Mouse (Mus musculus): ENCODE results near the gene March10. TPM values are rescaled to one million over a fixed set of nuclear protein-coding genes. Genes with fewer than 3 reads are reported as not detected.

Gene March10
- total RNA-seq, 2 experiments from 2014 or later = 0.97 to 1.8 TPM

DNA sequence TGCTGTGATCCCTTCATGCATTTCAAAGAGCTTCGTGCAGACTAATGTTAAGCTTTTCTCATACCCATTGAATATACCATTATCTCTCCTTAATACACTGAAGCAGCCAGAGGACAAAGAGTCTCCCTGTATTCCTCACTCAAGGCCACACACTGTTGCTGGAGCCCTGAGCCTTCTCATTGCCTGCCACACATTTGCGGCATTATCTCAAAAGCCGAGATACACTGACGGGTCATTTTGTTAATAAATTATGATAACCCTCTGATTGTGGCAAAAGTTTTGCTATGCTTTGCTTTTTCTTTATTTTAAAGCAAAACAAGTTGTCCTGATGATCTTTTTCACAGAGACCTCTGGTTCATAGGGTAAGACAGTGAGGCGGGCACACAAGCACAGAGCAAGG is 11.9 kb upstream of the March10 start:
- no peak for DNase-seq (ENCODE audit: extremely low spot score in 1 of 2, low spot score in 2 of 2)
- intact Hi-C loops (cut with DNase I) = loop anchor here (5.0 kb wide), 1 partner anchor 124 kb away; no protein-coding TSS in a partner anchor

DNA sequence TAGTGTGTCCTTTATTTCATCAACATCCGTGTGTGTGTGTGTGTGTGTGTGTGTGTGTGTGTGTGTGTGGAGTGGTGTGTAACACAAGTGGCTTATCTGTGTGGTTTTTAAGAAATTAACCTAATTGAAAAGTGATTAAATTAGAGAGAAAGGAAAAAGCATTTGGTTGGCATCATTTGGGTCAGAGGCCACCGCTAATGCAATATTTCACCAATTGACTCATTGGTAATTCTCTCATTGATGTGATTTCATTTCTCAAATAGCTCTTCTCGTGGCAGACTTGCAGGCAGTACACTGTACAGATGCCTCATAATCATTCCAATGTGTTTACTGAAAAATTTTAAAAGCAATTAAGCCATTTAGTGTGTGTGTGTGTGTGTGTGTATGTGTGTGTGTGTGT is 11.3 kb upstream of the March10 start:
- intact Hi-C loops (cut with DNase I) = loop anchor here (5.0 kb wide), 1 partner anchor 124 kb away; no protein-coding TSS in a partner anchor

DNA sequence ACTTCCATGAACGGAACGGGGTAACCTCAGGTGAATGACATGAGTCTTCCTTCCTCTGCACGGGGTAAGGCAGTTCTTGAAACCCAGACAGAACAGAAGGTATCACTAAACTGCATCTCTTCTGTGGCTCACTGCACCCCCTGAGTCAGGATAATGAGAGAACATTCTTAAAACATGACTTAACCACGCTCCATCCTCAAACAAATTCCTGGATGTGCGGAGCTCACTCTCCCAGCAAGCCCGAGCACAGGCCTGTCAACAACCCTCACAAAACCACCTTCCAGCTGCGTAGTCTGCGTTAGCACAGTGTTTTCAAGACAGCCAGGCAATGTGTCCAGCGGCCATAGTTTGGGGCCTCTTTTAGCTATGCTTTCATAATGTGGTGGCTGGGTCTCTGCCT is 10.7 kb upstream of the March10 start:
- intact Hi-C loops (cut with DNase I) = loop anchor here (5.0 kb wide), 1 partner anchor 125 kb away; no protein-coding TSS in a partner anchor

More for the DNA sequence above, 11.3 kb upstream of the March10 start:
- DNase-seq (ENCODE audit: extremely low spot score in 1 of 2, low spot score in 2 of 2) = no peak

DNA sequence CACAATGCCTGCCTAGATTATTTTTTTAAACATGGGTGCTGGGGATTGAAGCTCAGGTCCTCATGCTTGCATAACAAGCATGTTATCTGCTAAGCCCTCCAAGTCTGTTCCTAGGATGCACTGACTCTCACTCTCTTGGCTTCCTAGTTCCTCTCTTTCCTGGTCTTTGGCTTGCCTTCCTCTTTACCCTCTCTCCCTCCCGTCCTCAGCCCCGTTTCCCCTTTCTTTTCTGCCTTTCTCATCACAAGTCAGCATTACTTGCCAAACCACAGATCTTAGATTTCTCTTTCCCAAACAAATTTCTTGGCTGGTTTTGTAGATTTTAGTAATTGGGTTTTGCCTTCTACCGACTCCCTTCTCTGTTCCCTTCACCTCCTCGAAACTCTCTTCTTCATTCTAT is 10.2 kb upstream of the March10 start:
- intact Hi-C loops (cut with DNase I) = loop anchor here (5.0 kb wide), 1 partner anchor 126 kb away; no protein-coding TSS in a partner anchor
- DNase-seq (ENCODE audit: extremely low spot score in 1 of 2, low spot score in 2 of 2) = no peak

More for the DNA sequence above, 10.7 kb upstream of the March10 start:
- no peak for DNase-seq (ENCODE audit: extremely low spot score in 1 of 2, low spot score in 2 of 2)

DNA sequence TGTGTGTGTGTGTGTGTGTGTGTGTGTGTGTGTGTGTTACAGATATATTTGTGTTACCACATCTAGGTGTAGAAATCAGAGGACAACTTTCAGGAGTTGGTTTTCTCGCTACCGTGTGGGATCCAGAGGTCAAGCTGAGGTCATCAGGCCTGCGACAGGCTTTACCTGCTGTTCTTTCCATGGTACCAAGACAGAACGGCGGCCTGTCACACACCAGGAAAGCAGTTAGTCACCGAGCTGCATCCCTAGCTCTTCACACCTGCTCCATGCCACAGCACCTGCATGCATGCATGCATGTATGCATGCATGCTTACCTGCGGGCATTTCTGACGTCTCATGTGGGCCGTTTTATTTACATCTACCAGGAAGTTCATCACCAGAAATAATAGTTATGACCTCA is 9.0 kb upstream of the March10 start:
- intact Hi-C loops (cut with DNase I) = loop anchor here (5.0 kb wide), 1 partner anchor 127 kb away; no protein-coding TSS in a partner anchor
- DNase-seq (ENCODE audit: extremely low spot score in 1 of 2, low spot score in 2 of 2) = no peak

DNA sequence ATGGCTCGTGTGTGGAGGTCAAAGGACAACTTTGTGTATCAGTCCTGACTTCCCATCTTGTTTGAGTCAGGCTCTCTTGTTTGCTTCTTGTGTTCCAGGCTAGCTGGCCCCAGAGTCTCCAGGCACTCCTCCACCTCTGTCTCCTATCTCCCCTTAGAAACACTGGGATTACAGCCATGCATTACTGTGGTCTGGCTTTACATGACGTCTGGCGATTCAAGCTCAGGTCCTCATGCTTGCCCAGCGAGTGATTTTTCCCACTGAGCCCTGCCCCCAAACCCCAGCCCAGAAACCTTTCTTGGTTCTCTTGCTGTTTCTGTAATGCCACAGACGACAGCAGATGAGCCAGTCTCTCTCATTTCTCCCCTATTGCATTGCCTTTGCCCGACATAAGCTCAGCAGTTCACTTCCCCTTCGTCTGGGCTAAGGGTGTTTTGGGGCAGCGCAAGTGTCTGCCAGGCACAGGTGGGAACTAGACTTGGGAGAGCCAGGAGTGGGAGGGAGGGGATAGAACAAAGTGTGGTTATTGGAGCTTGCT is 8.0 kb upstream of the March10 start:
- no peak for DNase-seq (ENCODE audit: extremely low spot score in 1 of 2, low spot score in 2 of 2)
- intact Hi-C loops (cut with DNase I) = no loop called here

DNA sequence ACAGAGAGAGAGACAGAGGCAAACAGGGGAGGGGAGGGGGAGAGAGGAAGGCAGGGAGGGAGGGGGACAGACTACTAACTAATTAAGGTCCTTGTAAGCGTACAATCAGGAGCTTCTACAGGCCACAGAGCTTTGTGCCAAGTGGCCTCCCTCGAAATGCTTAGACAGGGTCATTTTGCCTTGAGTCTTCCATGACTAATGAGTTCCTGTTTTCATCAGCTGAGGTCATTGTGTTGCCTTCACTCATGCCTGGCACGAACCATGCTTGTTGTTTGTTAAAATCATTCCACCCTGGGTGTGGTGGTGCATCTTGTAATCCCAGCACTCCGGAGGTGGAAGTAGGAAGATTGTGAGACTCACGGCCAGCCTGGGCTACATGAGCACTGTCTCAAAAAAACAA is 3.4 kb upstream of the March10 start:
- intact Hi-C loops (cut with DNase I) = loop anchor here (5.0 kb wide), 1 partner anchor 98 kb away; no protein-coding TSS in a partner anchor
- no peak for DNase-seq (ENCODE audit: extremely low spot score in 1 of 2, low spot score in 2 of 2)

DNA sequence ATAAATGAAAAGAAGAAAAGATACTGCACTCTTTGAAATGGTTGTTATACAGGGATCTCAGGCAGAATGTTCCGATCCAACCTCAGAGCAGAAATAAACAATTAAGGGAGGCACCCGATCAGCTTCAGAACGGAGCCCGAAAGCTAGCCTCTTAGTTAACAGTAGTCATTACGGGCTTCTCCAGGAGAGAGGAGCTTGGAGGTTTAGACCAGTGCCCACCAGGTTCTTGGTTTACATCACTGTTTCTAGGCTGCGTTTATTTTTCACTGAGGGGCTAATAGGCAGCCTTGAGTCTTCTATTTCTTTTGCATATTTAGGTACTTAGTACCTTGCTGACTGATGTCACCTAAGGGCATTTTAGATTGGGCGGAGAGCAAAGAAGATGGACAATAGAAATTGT is 506 bp upstream of the March10 start:
- intact Hi-C loops (cut with DNase I) = loop anchor here (5.0 kb wide), 1 partner anchor 95 kb away; no protein-coding TSS in a partner anchor
- no peak for DNase-seq (ENCODE audit: extremely low spot score in 1 of 2, low spot score in 2 of 2)

DNA sequence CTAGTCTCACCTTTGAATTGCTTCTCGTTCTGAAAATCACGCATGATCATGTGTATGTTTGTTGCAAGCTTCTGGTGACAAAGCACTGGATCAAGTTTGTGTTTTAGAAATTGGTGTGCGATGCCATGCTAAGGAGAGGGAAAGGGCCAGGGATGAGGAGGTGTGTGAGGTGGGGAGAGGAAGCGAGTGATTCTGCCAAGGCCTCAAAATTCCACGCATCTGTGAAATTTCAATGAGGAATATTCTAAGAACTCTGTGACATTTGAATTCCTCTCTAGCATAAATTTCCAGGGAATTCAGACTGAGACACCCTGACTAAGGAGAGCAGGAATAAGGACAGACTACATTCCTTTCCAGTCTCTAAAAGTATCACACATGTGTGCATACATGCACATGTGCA is 1.4 kb downstream of the March10 start:
- intact Hi-C loops (cut with DNase I) = loop anchor here (5.0 kb wide), 1 partner anchor 93 kb away; no protein-coding TSS in a partner anchor
- DNase-seq (ENCODE audit: extremely low spot score in 1 of 2, low spot score in 2 of 2) = no peak

DNA sequence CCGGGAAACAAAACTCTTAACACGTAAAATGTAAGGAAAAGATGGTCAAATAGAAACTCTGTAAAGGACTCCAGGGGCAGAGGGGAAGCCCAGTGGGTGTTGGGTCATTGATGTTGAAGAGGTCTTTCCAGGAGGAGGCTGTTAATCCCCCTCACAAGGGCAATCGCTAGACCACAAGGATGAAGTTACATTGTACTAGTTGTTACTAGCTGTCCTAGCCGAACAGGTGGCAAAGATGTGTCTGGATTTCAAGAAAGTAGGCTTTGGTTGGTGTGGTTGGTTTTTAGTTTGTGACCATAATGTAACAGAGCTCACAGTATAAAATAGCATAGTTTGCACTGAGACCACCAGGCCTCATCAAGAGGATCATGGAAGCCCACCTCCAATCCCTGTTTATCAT is 3.5 kb downstream of the March10 start:
- intact Hi-C loops (cut with DNase I) = no loop called here
- no peak for DNase-seq (ENCODE audit: extremely low spot score in 1 of 2, low spot score in 2 of 2)

DNA sequence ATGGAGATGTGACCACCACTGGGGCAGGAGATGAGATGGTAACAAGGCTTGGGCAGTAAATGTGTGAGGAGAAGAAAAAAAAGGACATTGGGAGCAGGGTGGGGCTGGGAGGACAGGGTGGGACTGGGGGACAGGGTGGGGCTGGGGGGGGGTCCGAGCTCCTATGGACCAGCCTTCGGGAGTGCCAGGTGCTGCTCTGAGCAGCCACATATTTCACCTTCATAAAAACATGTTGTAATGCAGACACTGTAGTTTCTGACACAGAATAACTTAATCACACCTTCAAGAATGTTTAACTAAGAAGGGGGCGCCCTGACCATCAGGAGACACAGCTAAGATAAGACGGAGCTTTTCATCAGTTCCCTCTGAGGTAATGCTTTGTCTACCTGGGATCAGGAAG is 4.0 kb downstream of the March10 start:
- intact Hi-C loops (cut with DNase I) = no loop called here
- no peak for DNase-seq (ENCODE audit: extremely low spot score in 1 of 2, low spot score in 2 of 2)

DNA sequence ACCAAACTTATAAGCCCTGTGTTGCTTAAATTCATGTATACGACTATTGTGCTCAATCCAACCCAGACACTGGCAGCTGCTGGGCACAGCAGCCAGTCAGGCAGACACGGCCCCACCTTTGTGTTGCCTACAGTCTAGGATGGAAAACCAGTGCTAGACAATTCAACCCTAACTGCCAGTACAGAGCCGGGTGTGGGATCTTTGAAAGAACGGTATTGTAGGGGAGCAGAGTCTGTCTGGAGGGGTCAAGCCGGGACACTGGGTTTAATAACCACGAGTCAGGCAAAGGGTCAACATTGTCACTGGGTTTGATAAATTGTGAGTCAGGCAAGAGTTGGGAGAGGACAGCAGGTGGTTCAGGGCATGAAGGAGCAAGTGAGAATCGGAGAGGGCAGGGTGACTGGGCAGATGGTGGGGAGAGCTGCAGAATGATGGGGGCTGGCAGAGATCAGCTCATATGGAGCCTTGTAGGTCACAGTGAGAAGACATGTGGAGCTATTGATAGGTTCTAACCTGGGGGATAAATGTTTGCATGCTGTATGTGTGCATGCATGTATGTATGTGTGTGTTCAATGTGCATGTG is 4.9 kb downstream of the March10 start:
- intact Hi-C loops (cut with DNase I) = no loop called here
- DNase-seq (ENCODE audit: extremely low spot score in 1 of 2, low spot score in 2 of 2) = no peak

DNA sequence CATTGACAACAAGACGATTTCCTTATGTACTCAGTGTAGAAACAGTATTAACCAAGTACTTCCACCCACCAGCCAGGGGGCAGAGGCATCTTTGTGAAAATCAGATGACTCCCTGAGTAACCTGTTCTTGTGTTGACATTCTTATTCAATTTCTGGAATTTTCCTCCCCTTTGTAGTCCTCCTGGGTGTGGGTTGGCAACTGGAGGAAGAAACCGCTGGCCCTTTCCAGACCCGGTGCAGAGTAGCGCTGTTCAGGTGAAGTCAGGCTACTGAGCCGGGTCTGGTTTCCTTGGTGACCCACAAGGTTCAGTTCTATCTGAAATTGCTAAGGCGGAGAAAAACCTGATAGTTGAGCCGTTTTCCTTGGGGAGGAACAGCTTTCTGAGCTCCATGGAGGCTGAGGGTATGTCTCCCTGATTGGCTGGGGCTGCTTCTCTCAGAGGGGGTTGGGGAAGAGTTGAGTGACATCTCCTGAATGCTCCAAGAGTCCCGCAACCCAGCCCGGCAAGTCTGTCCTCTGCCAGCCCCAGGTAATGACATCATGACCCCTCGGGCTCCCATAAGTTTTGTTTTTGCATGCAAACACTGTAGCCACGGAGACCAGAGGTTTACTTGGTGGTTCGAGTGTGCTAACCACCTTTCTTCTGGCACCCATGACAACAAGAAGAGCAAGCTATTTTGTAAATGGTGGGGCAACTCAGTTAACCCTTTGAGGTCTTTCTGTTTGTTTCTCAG is 6.8 kb downstream of the March10 start:
- intact Hi-C loops (cut with DNase I) = no loop called here
- DNase-seq (ENCODE audit: extremely low spot score in 1 of 2, low spot score in 2 of 2) = no peak

DNA sequence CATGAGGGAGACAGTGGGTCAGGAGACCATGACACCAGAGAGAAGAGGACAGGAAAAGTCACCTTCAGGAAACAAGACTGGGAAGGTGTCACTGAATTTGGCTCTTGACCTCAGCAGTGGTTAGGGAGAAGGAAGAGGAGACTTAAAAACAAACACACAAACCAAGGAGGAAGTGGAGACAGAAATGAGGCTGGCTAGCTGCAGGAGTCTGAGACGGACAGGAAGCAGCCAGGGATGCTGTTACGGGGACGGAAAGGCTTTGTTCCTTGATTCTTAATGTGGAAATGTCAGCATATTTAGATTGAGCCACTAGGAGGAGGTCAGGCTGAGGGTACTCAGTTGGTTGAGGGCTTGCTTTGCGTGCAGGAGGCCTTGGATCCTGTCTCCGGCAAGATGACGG is 8.9 kb downstream of the March10 start:
- DNase-seq (ENCODE audit: extremely low spot score in 1 of 2, low spot score in 2 of 2) = no peak
- intact Hi-C loops (cut with DNase I) = no loop called here

DNA sequence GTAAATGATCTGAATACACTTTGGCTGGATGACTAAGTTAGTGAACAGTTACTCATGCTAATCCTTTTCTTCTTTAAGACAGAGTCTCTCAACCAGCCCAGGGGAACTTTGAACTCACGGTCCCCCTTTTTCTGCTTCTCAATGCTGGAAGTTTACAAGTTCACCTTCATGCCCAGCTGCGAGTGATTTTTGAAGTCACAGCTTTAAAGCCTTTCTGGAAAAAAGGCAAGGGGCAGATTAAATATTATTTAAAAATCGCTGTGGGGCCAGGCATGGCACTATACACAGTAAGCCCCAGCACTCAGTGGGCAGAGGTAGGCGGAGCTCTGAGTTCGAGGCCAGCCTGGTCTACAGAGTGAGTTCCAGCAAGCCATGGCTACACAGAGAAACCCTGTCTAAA is 10.3 kb downstream of the March10 start:
- intact Hi-C loops (cut with DNase I) = no loop called here
- DNase-seq (ENCODE audit: extremely low spot score in 1 of 2, low spot score in 2 of 2) = no peak

DNA sequence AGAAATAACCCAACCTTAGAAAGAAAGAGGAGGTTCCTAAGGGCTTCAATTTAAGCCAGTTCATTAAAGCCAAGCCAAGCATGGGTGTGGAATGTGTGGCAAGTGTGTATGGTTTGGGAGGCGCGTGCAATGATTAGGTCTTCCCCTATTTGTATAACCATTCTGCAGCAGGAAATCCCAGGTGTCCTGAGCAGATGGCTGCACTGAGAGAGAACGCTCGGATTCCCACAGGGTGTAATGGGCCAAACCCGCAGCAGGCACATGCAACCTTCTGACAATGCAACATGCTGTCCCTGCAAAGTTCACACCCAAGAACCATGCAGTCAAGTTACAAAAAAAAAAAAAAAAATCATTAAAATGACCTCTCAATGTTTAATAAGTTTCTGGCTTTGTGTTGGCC is 10.8 kb downstream of the March10 start:
- intact Hi-C loops (cut with DNase I) = no loop called here
- DNase-seq (ENCODE audit: extremely low spot score in 1 of 2, low spot score in 2 of 2) = no peak

DNA sequence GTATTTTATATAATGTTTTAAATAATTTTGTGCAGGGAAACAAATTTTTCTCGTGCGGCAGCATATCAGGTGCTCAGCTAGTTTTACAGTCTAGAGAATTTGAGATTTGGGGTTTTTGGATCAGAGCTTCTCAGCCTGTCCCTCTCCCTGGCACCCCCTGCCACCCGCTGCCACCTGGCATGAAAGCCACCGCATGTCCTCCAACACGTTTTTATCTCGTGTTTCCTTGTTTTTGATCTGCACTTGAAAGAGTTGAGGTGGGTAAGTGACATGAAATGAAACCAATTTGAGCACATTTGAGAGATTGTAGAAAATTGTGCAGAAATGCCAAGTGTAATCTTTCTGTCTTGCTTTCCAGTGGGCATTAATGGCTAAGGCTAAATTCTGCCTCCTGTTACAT is 11.6 kb downstream of the March10 start:
- intact Hi-C loops (cut with DNase I) = no loop called here
- DNase-seq (ENCODE audit: extremely low spot score in 1 of 2, low spot score in 2 of 2) = no peak

DNA sequence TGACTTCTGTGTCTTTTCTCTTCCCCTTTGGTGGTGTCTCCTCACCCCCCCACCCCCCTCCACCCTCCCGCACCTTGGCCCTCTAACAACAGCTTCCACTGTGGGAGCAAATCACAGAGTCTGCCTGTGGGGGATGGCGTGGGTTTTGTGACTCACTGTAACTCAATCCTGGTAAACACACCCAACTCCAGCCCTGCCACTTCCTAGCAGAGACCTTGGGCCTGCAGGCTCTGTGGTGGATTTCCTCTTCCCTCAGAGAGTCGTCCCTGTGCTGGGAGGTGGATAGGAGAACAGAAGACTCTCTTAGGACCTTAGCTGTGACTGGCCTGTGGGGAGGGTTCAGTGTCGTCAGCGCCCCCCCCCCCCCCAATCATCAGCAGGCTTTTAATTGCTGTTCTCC is 13.0 kb downstream of the March10 start:
- no peak for DNase-seq (ENCODE audit: extremely low spot score in 1 of 2, low spot score in 2 of 2)
- intact Hi-C loops (cut with DNase I) = no loop called here

DNA sequence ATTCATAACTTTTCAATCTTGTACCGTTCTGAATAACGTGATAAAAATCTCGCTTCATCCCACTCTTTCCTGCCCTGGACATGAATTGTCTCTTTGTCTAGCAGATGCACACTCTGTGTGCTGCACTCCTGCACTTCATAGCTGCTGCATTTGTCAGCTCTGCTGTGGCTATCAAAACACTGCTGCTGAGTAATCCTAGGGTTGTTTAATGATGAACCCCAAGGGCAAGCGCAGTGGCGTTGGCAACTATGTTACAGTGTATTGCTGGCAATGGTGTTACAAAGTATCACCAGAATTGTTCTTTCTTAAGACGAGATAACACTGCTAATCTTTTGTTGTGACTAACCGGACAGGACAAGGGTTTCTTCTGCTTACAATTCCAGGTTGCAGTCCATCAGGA is 16.7 kb downstream of the March10 start:
- intact Hi-C loops (cut with DNase I) = no loop called here
- DNase-seq (ENCODE audit: extremely low spot score in 1 of 2, low spot score in 2 of 2) = no peak

DNA sequence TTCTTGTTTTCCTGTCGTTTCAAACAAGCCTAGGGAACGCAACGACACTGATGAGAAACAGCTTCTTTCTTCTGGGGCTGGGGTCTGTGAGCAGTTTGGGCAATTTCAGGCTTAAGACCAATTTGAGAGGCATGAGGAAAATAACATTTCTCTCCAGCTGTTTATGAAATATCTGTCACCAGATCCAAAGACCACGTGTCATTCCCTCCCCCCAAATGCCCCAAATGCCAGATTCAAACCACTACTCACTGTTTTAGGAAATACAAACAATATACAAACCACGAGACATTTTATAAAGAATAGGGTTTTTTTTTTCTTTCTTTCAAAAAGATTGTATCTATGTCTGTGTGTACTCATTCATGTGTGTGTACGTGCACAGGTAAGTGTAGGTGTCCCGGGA is 17.6 kb downstream of the March10 start:
- DNase-seq (ENCODE audit: extremely low spot score in 1 of 2, low spot score in 2 of 2) = no peak
- intact Hi-C loops (cut with DNase I) = no loop called here
